Mouse (Mus musculus) spleen, adult 2 months (tissue): ENCODE measurements around the gene Nes. TPM values are rescaled to one million over a fixed set of nuclear protein-coding genes. Genes with fewer than 3 reads are reported as not detected.

ENCODE experiments used
- DNase-seq, 2 experiments: peaks; one replicate each; pipeline versions ENCODE4 v3.0.0 to v3.0.0-alpha.2; 2012 to 2021; ENCODE audit warnings: low spot score in 2 of 2, low read depth in 1 of 2
- H3K27ac ChIP-seq: fragments of 200-500 bp; 2 replicates; pipeline ENCODE4 v1.5.1; 2012; ENCODE audit warnings: low read length, inconsistent platforms; ENCODE audit not compliant: insufficient read depth
- H3K27me3 ChIP-seq: fragments of 200-500 bp; 2 replicates; pipeline ENCODE4 v1.6.1; 2012; ENCODE audit warnings: mild to moderate bottlenecking, moderate library complexity, low read length, inconsistent platforms; ENCODE audit not compliant: control insufficient read depth, insufficient read depth
- H3K36me3 ChIP-seq: fragments of 200-500 bp; 2 replicates; pipeline ENCODE4 v1.6.1; 2012; ENCODE audit warnings: mild to moderate bottlenecking, low read length, inconsistent platforms; ENCODE audit not compliant: control insufficient read depth, insufficient read depth
- H3K4me1 ChIP-seq: fragments of 200-500 bp; 2 replicates; pipeline ENCODE4 v1.6.1; 2011; ENCODE audit warnings: inconsistent platforms; ENCODE audit not compliant: control insufficient read depth, insufficient read depth, insufficient read length
- H3K4me3 ChIP-seq: fragments of 200-500 bp; 2 replicates; pipeline ENCODE4 v1.5.1; 2011; ENCODE audit warnings: mild to moderate bottlenecking, inconsistent platforms; ENCODE audit not compliant: insufficient read depth, insufficient read length; ENCODE audit errors: extremely low read depth
- CTCF ChIP-seq: fragments of 200-500 bp; IDR thresholded peaks from 2 replicates; pipeline ENCODE4 v1.5.1; 2011; ENCODE audit warnings: mild to moderate bottlenecking, inconsistent platforms; ENCODE audit not compliant: insufficient read depth, insufficient read length, insufficient replicate concordance; ENCODE audit errors: extremely low read depth
- POLR2A ChIP-seq: fragments of 200-500 bp; IDR thresholded peaks from 2 replicates; pipeline ENCODE4 v1.6.1; 2011; ENCODE audit warnings: low read depth, low read length, inconsistent platforms
- WGBS: fragments of 180-500 bp; shearing (Covaris S2); methylation state at CpG from one replicate; pipeline ENCODE4 v1.1.7; 2018; 5-methylcytosine and 5-hydroxymethylcytosine counted together
- polyA plus RNA-seq: library from polyadenylated mRNA; depleted of rRNA; stranded (reverse); fragments of >200 nt; gene quantifications from 2 replicates; pipeline ENCODE4 v1.2.3, GENCODE M21; 2012

The Nes gene
- polyA plus RNA-seq, 1 experiment = 1.2 TPM

DNA sequence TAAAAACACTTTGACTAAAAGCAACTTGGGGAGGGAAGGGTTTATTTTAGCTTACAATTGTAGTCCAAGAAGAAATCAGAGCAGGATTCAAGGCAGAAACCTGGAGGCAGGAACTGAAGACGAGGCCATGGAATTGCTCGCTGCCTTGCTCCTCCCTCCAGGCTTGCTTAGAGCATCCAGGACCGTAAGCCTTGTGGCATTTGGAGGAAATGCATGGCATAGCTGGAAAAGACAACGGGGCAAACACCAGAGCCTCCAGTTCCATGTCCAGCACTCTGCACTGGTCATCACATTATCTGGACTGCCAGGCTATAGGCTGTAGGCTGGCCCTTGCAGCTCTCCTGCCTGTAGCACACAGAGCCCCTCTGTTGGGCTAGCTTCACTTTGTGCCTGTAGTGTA, 36.4 kb upstream of the Nes start:
- 92% methylated on average over 4 of the region's 4 CpGs for WGBS
- H3K27me3 ChIP-seq = no peaks in the 10 kb centered on the region
- TF ChIP-seq POLR2A = no peak
- no peak for TF ChIP-seq CTCF
- no peak for DNase-seq
- H3K4me1 ChIP-seq = peaks cover 6% of the 10 kb centered on the region; the same call in 1 of the 2 replicates
- H3K27ac ChIP-seq = no peak overlapping the region
- H3K4me3 ChIP-seq = no peak overlapping the region
- H3K36me3 ChIP-seq = peaks cover 32% of the 10 kb centered on the region

DNA sequence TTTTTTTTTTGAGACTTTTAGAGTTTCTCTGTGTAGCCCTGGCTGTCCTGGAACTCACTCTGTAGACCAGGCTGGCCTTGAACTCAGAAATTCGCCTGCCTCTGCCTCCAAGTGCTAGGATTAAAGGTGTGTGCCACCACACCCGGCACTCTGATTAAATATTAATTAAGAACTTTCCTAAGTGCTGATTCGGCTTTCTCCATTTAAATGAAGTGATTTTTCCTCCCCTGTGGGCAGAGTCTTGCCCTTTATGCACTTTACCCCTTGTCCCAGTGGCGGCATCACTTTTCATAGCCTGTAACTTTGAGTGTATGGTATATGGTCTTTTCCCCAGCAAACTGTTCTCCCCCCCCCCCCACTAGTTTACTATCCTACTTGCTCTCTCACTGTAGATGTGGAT, 35.7 kb upstream of the Nes start:
- Histone ChIP-seq H3K27me3 (no peaks in the 10 kb centered on the region), H3K27ac (no peak overlapping the region), H3K4me3 (no peak overlapping the region), H3K4me1 (peaks cover 6% of the 10 kb centered on the region; the same call in 1 of the 2 replicates), H3K36me3 (peaks cover 32% of the 10 kb centered on the region)
- DNase-seq = no peak
- WGBS = 90% methylated on average over 4 of the region's 4 CpGs
- TF ChIP-seq POLR2A (no peak), CTCF (no peak)

DNA sequence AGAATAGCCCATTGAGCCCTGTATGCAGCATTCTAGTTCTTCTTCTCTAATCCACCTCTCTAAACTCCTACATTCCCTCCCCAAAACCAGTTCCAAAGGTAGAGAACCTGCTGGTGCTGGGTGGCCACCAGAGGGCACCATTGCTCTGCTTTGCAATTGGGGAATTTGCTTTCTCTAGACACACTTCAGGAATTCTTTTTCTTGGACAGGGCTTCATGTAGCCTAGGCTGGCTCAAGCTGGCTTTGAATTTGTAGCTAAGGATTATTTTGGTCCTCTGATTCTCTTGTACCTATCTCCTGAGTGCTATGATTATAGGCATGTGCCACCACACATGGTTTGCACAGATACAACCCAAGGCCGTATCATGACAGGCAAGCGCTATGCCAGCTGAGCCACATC, 35.1 kb upstream of the Nes start:
- Histone ChIP-seq H3K4me1 (peaks cover 6% of the 10 kb centered on the region; the same call in 1 of the 2 replicates), H3K27me3 (no peaks in the 10 kb centered on the region), H3K36me3 (peaks cover 35% of the 10 kb centered on the region), H3K4me3 (no peak overlapping the region), H3K27ac (no peak overlapping the region)
- DNase-seq = peak in 1 of 2 experiments; percentile 50
- no peak for TF ChIP-seq POLR2A
- TF ChIP-seq CTCF = peak; percentile 82; the same call in 1 of the 2 replicates
- 99% methylated on average over 2 of the region's 2 CpGs for WGBS

DNA sequence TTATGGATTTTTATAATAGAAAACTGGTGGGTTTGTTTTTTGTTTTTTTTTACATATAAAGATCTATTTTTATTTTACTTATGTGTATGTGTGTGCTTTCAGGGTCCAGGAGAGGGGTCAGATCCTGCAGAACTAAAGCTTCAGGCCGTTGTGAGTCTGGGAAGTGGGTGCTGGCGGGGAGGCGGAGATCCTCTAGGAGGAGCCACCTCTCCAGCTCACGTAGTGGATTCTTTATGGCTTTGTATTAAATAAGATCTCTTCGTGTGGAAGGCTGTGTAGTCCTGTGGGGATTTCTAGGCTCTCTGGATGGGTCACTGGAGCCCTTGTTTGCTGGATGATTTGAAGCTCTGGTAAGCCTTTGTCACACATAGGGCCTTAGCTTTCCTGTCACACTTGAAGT, 30.3 kb upstream of the Nes start:
- Histone ChIP-seq H3K4me1 (no peaks in the 10 kb centered on the region), H3K27me3 (no peaks in the 10 kb centered on the region), H3K27ac (no peak overlapping the region), H3K4me3 (no peak overlapping the region), H3K36me3 (peaks cover 31% of the 10 kb centered on the region)
- 89% methylated on average over 5 of the region's 5 CpGs for WGBS
- no peak for DNase-seq
- no peak for TF ChIP-seq POLR2A
- no peak for TF ChIP-seq CTCF

DNA sequence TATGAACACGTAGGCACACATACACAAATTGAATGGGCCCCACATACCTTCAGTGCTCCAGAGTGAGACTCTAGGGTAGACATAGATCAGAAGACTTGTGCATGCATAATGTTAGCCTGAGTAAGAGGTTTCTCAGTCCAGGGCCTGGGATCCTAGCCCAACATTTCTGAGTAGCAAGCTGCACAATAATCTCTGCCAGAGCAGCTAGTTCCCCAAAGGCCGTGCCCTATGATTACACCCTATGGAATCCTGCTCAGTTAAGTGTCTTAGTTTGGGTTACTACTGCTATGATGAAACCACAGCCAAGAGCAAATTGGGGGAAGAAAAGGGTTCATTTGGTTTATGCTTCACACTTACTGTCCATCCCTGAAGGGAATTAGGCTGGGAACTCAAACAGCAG, 28.4 kb upstream of the Nes start:
- WGBS = 94% methylated on average over 2 of the region's 2 CpGs
- Histone ChIP-seq H3K27me3 (peaks cover 3% of the 10 kb centered on the region), H3K27ac (no peak overlapping the region), H3K36me3 (peaks cover 25% of the 10 kb centered on the region), H3K4me1 (no peaks in the 10 kb centered on the region; the same call in 1 of the 2 replicates), H3K4me3 (no peak overlapping the region)
- DNase-seq = no peak
- TF ChIP-seq POLR2A (no peak), CTCF (no peak)

DNA sequence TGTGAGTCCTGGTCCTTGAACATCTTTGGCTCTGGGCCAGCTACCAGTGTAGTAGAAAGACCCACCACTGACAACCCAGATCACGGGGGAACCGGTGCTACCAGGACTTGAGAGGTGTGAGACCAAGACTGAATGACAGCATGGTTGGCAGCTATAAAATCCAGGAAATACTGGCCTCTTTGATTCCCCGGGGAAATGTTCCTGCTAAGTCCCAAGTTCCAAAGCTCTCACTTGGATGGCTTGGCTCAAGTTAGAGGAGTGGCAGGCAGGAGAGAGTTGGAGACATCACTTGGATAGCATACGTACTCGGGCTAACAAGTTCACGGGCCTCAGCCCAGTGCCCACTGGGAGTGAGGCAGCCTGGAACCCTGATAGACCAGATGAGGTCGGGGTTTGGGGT, 27.3 kb upstream of the Nes start:
- peaks cover 20% of the 10 kb centered on the region for H3K36me3 ChIP-seq
- H3K4me1 ChIP-seq = no peaks in the 10 kb centered on the region; the same call in 1 of the 2 replicates
- H3K4me3 ChIP-seq = no peak overlapping the region
- DNase-seq = no peak
- H3K27me3 ChIP-seq = peaks cover 10% of the 10 kb centered on the region
- TF ChIP-seq CTCF (no peak), POLR2A (no peak)
- 86% methylated on average over 7 of the region's 7 CpGs for WGBS
- no peak overlapping the region for H3K27ac ChIP-seq

DNA sequence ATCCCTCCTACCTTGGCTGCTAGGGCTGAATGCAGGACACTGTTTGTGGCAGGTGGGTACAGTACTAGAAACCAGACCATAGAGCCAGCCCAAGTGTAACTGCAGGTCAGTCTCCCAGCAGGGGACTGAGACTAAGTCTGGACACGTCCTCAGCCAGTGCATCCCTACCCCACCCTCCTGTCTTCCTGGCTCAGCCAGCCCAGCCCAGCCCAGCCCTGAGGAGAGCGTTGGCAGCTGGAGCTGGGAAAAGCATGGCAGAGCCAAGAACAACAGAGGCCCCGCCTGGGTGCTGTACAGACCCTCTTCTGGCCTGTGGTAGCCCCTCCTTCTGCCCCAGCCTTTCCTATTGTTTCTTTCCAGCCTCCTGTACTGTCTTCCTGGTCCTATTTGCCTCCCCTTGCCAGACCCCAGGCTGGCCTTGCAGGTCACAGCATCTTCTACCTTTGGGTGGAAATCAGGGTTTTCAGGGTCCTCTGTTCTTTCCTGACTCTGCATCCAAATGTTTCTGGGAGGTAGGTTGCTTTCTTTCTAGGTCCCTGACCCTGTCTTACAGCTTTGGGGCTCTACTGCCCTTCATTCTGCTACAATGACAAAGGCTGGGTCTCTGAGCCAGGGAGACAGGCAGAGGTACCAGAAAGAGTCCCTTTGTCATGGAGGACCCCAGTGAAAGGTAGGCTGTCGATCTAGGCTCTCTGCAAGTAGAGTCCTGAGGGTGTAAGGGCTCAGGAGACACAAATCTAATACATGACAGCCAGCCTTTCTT, 25.9 kb upstream of the Nes start:
- no peak overlapping the region for H3K4me3 ChIP-seq
- DNase-seq = no peak
- 51% methylated on average over 4 of the region's 4 CpGs for whole genome bisulfite sequencing
- peaks cover 12% of the 10 kb centered on the region for H3K36me3 ChIP-seq
- TF ChIP-seq CTCF = no peak
- no peak for TF ChIP-seq POLR2A
- H3K4me1 ChIP-seq = no peaks in the 10 kb centered on the region; the same call in 1 of the 2 replicates
- H3K27ac ChIP-seq = no peak overlapping the region
- H3K27me3 ChIP-seq = peaks cover 18% of the 10 kb centered on the region
